Mouse (Mus musculus) brain, embryonic 14.5 days (tissue): ENCODE results near the gene Ddi2.

Experiments used
- CTCF ChIP-seq: fragments of 200-500 bp; IDR thresholded peaks from 2 replicates; pipeline ENCODE4 v1.5.1; 2012; ENCODE audit warnings: inconsistent platforms, mild to moderate bottlenecking, moderate library complexity, borderline replicate concordance; ENCODE audit not compliant: insufficient read depth, insufficient read length; ENCODE audit errors: extremely low read depth
- POLR2A ChIP-seq: fragments of 200-500 bp; IDR thresholded peaks from 2 replicates; pipeline ENCODE4 v1.6.1; 2012; ENCODE audit warnings: mild to moderate bottlenecking, inconsistent platforms, borderline replicate concordance; ENCODE audit not compliant: poor library complexity, insufficient read depth, insufficient read length, severe bottlenecking; ENCODE audit errors: extremely low read depth

DNA sequence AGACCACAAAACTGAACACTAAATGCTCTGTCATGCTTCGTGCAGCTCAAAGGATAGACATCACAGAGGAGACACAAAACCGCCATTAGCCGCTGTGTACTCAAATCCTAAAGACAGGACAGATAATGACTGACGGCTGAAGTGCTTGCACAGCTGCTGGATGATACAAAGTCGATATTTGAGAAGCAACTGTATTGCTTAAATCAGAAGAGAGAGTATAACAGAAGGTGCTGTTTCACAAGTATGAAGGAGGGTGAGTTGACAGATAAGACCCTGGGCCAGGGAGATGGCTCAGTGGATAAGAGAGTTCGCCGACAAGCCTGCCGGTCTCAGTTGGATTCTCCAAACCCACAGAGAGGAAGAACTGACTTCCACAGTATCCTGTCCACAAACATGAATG lies 48.6 kb upstream of the Ddi2 start:
- TF ChIP-seq CTCF = no peak
- no peak for TF ChIP-seq POLR2A
